Mouse (Mus musculus): ENCODE measurements around the gene Nid1. TPM values are rescaled to one million over a fixed set of nuclear protein-coding genes. Genes with fewer than 3 reads are reported as not detected.

Gene Nid1
- polyA plus RNA-seq, 1 experiment = 14.1 TPM

GRCm38 (mm10) chr13:13537272-13538015 lies 100.1 kb downstream of the Nid1 start:
- no peak for DNase-seq (ENCODE audit: extremely low spot score in 1 of 2, low spot score in 1 of 2)

GRCm38 (mm10) chr13:13538585-13539300 lies 101.4 kb downstream of the Nid1 start:
- no peak for DNase-seq (ENCODE audit: extremely low spot score in 1 of 2, low spot score in 1 of 2)

DNA sequence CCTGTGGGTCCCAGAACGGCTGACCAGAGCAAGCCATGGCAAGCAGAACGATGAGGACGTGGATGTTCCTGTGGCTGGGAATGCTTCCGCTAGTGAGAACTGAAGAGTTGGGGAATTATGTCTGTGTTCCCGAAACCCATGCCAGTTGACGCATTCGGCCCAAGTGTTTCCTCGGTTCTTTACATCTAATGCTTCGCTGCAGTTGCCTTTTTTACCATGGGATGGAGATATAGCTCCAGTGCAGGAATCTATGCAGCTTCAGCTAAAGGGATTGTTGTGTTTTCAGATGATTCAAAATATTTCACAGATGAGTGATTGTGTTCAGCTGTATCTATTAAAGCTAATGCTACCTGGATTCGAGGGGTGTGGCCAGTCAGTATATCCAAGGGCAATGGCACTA lies 105.7 kb downstream of the Nid1 start:
- DNase-seq (ENCODE audit: extremely low spot score in 1 of 2, low spot score in 1 of 2) = peak in 1 of 2 experiments; percentile 63

GRCm38 (mm10) chr13:13546792-13547191 lies 109.4 kb downstream of the Nid1 start:
- peak; percentile 86 to 88 for DNase-seq (ENCODE audit: extremely low spot score in 1 of 2, low spot score in 1 of 2)

DNA sequence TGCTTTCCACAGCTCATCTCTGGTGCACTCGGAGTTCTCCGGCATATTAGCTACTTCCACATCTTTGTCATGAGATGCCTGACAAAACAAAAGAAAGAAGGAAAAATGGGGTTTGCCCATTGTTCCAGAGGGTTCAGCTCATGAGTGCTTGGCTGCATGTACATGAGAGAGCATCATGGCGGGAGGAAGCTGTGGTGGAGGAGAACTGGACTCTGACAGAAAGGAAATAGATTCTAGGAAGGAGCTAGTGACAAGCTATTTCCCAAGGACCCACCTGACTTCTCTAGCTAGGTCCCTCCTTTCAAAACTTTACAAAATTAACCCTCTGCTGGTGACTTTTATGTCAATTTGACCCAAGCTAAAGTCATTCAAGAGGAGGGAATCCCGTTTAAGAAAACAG lies 110.5 kb downstream of the Nid1 start:
- no peak for DNase-seq (ENCODE audit: extremely low spot score in 1 of 2, low spot score in 1 of 2)

GRCm38 (mm10) chr13:13548431-13549190 lies 111.3 kb downstream of the Nid1 start:
- peak in 1 of 2 experiments; percentile 46 for DNase-seq (ENCODE audit: extremely low spot score in 1 of 2, low spot score in 1 of 2)

DNA sequence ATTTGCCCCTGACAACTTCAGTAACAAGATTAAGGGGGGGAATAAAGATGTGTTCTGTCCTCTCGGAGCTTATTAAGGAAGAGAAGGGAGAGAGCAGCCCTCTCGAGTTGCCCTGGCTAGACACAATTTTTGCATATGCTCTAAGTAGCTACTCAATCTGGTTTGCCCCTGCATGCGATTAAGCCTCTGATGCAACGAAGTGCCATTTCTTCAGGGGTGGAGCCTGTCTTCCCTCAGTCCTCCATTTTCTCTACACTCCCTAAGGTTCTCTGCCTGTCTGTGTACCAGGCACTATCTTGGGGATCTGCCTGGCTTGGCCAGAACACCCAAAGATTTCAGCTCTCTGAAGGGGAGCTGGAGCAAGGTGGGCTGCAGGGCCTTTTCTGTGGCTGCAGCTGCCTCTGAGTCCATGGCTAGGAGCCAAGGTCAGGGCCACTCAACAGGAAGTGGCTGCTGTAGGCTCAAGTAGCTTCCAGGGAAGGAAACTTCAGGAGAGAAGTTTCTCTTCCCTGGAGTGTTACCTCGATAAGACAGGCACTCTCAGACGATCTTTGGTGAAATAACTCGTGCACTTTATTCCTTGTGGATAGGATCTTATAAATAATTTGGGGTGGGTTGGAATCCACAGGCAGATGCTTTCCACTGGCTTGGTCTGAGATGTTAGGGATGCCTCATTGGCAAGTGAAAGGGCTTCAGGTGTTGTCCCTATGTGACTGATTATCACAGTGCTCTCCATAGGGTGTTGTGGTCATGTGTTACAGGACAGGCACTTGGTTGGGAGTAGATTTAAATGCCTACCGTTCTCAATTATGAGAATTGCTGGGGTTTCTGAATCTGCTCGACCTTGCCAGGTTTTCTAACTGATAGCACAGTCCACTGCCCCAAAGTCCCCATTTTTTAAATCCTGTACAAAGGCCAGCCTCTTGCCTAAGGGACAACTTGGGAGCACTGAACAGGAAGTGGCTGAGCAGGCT lies 112.6 kb downstream of the Nid1 start:
- DNase-seq (ENCODE audit: extremely low spot score in 1 of 2, low spot score in 1 of 2) = no peak

GRCm38 (mm10) chr13:13552020-13552419 lies 114.7 kb downstream of the Nid1 start:
- DNase-seq (ENCODE audit: extremely low spot score in 1 of 2, low spot score in 1 of 2) = no peak

- DNase-seq (ENCODE audit: extremely low spot score in 1 of 2, low spot score in 1 of 2) = no peak
Measured at GRCm38 (mm10) chr13:13553660-13554059, 116.3 kb downstream of the Nid1 start.

DNA sequence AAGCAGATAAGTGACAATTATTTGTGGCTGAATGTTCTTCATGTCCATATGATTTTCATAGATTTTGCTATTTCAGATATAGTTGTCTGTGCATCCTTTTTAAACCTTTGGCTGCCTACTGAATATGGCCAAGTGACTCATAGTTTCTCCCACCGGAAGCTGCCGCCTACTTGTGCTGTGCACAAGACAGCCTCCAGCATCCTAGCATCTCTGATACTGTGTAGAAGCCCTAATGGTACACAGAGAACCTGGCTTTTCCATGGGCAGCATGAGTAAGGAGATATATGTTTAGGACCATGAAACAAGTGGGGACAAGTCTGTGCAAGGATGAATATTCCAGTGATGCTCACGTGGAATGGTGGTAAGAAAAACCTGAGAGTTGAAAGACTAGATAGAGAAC lies 117.8 kb downstream of the Nid1 start:
- peak; percentile 62 to 73 for DNase-seq (ENCODE audit: extremely low spot score in 1 of 2, low spot score in 1 of 2)

DNA sequence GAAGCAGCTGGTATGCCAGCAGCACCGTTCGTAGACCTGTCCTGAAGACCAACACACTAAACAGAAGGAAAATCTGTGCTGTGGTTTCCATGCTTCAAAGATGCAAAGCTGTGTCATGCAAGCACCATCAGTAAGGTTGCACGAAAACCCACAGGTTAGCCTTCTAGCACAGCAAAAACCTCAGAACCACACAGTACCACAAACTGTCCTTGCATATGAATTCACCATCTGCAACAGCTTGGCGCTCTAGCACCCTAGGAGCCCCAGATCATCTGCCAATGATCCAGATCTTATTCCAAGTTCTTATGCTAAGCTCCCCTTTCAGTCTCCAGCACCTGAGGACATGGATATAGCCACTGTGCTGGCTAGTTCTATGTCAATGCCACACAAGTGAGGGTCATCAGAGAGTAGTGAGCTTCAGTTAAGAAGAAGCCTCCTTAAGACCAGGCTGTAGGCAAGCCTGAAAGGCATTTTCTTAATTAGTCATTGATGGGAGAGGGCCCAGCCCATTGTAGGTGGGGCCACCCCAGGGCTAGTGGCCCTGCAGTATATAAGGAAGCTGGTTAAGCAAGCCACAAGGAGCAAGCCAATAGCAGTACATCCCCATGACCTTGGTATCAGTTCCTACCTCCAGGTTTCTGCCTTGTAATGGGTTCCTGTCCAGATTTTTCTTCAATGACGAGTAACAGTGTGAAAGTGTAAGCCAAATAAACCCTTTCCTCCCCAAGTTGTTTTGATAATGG lies 119.8 kb downstream of the Nid1 start:
- DNase-seq (ENCODE audit: extremely low spot score in 1 of 2, low spot score in 1 of 2) = no peak

- DNase-seq (ENCODE audit: extremely low spot score in 1 of 2, low spot score in 1 of 2) = no peak
Measured at GRCm38 (mm10) chr13:13558251-13558650, 120.9 kb downstream of the Nid1 start.

- no peak for DNase-seq (ENCODE audit: extremely low spot score in 1 of 2, low spot score in 1 of 2)
Measured at GRCm38 (mm10) chr13:13558900-13559299, 121.5 kb downstream of the Nid1 start.

Other genes starting within 250 kb of the Nid1 start
- gene Gpr137b, start 43.5 kb upstream of the Nid1 start, polyA plus RNA-seq (2012; rRNA removed) = 21.7 and 23.7 TPM in 2 replicates
- 12.2 and 12.3 TPM in 2 replicates for gene Lyst, start 152.8 kb downstream of the Nid1 start, polyA plus RNA-seq (2012; rRNA removed)

All from frontal cortex, adult 2 months (tissue).